In the genomic region with DNA sequence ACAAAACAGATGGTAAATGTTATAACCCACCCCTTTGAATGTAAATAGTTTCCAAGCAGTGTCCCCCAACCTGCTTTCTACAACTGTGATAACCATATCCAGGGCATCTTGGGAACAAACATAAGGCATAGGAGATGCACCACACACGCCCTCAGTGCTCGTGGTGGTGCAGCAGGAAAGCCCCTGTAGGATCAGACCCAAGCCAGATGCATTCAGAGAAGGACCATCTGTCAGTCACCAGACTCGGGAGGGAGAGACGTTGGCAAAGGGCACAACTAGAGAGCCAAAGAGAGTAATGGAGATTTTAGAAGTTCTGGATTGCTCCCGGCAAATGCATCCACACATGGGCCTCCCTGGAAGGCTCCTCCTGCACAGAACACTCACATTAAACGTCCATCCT, we compare ENCODE assay signal across 27 mouse cellular contexts. TPM values are rescaled to one million over a fixed set of nuclear protein-coding genes. Genes with fewer than 3 reads are reported as not detected.
DNase-seq lines count a peak whose midpoint lies in the region; ATAC-seq lines count a peak whose summit lies in the region.
"Had no signal": no experiment of that assay in that cellular context is flagged by ENCODE, and none has a peak within 500 bp of the region (broad histone marks: within the 10 kb centered on the region; RNA-seq: fewer than 3 reads in every experiment).

No protein-coding gene starts in this region.

- ATAC-seq in forebrain, embryonic 16.5 days = peak; percentile 62; the same call in 1 of the 2 replicates
- no peak for ATAC-seq in forebrain, embryonic 12.5 days (ENCODE audit: low FRiP score)
- peak; percentile 53; the same call in 1 of the 2 replicates for ATAC-seq in hindbrain, embryonic 16.5 days
- ATAC-seq in hindbrain, embryonic 12.5 days (ENCODE audit: low FRiP score) = no peak
- 0 out of 2 replicates have a peak, but pooled peaks have one; percentile 50 for ATAC-seq in midbrain, embryonic 16.5 days
- no peak for ATAC-seq in midbrain, embryonic 15.5 days (replicated peaks)
- ATAC-seq: intestine, embryonic 15.5 days had no signal

- no peaks in the 10 kb centered on the region for H3K36me3 ChIP-seq in forebrain, embryonic 16.5 days (ENCODE audit: control insufficient read depth, insufficient read depth)
- H3K36me3 ChIP-seq in forebrain, embryonic 12.5 days (replicated peaks) = no peaks in the 10 kb centered on the region
- no peaks in the 10 kb centered on the region for H3K36me3 ChIP-seq in hindbrain, embryonic 16.5 days (ENCODE audit: control insufficient read depth, insufficient read depth, low read length)
- no peaks in the 10 kb centered on the region for H3K36me3 ChIP-seq in hindbrain, embryonic 12.5 days
- H3K36me3 ChIP-seq in midbrain, embryonic 16.5 days (ENCODE audit: control insufficient read depth, insufficient read depth, low read length) = no peaks in the 10 kb centered on the region
- no peaks in the 10 kb centered on the region for H3K36me3 ChIP-seq in midbrain, embryonic 15.5 days (replicated peaks)
- H3K36me3 ChIP-seq: embryonic facial prominence, embryonic 10.5 days; embryonic facial prominence, embryonic 13.5 days; heart, embryonic 12.5 days; heart, embryonic 15.5 days; hindbrain, embryonic 10.5 days; intestine, embryonic 15.5 days had no signal

- no peaks in the 10 kb centered on the region for H3K9me3 ChIP-seq in forebrain, embryonic 16.5 days (ENCODE audit: control insufficient read depth, low read length)
- no peaks in the 10 kb centered on the region for H3K9me3 ChIP-seq in forebrain, embryonic 12.5 days
- H3K9me3 ChIP-seq in hindbrain, embryonic 16.5 days (ENCODE audit: control insufficient read depth, low read length) = no peaks in the 10 kb centered on the region
- H3K9me3 ChIP-seq in hindbrain, embryonic 12.5 days (replicated peaks) = no peaks in the 10 kb centered on the region
- H3K9me3 ChIP-seq in midbrain, embryonic 16.5 days (replicated peaks; ENCODE audit: control insufficient read depth, low read length, poor library complexity, severe bottlenecking) = no peaks in the 10 kb centered on the region
- H3K9me3 ChIP-seq in midbrain, embryonic 15.5 days = no peaks in the 10 kb centered on the region
- H3K9me3 ChIP-seq: embryonic facial prominence, embryonic 10.5 days; embryonic facial prominence, embryonic 13.5 days; heart, embryonic 12.5 days; heart, embryonic 15.5 days; hindbrain, embryonic 10.5 days; intestine, embryonic 15.5 days had no signal

- H3K4me2 ChIP-seq in forebrain, embryonic 16.5 days (ENCODE audit: low read length) = no peak overlapping the region
- no peak overlapping the region for H3K4me2 ChIP-seq in forebrain, embryonic 12.5 days
- no peak overlapping the region for H3K4me2 ChIP-seq in hindbrain, embryonic 16.5 days (ENCODE audit: low read length)
- no peak overlapping the region for H3K4me2 ChIP-seq in hindbrain, embryonic 12.5 days (replicated peaks)
- H3K4me2 ChIP-seq in midbrain, embryonic 16.5 days (ENCODE audit: low read length) = no peak overlapping the region
- H3K4me2 ChIP-seq in midbrain, embryonic 15.5 days = no peak overlapping the region
- H3K4me2 ChIP-seq: embryonic facial prominence, embryonic 13.5 days; heart, embryonic 12.5 days; heart, embryonic 15.5 days; intestine, embryonic 15.5 days had no signal

- WGBS in forebrain, embryonic 16.5 days = 38% methylated on average over 6 of the region's 6 CpGs
- WGBS in forebrain, embryonic 12.5 days = 66% methylated on average over 6 of the region's 6 CpGs
- WGBS in hindbrain, embryonic 16.5 days = 42% methylated on average over 6 of the region's 6 CpGs
- WGBS in hindbrain, embryonic 12.5 days = 59% methylated on average over 6 of the region's 6 CpGs
- 42% methylated on average over 6 of the region's 6 CpGs for WGBS in midbrain, embryonic 16.5 days
- whole genome bisulfite sequencing in midbrain, embryonic 15.5 days = 40% methylated on average over 6 of the region's 6 CpGs

- peaks cover 2% of the 10 kb centered on the region; the same call in 1 of the 2 replicates for H3K4me1 ChIP-seq in forebrain, embryonic 16.5 days (replicated peaks; ENCODE audit: control insufficient read depth, insufficient read depth, low read length)
- no peaks in the 10 kb centered on the region for H3K4me1 ChIP-seq in forebrain, embryonic 12.5 days
- no peaks in the 10 kb centered on the region for H3K4me1 ChIP-seq in hindbrain, embryonic 16.5 days (ENCODE audit: control insufficient read depth, insufficient read depth, low read depth, low read length)
- peaks cover 4% of the 10 kb centered on the region; the same call in 1 of the 2 replicates for H3K4me1 ChIP-seq in hindbrain, embryonic 12.5 days
- no peaks in the 10 kb centered on the region for H3K4me1 ChIP-seq in midbrain, embryonic 16.5 days (ENCODE audit: control insufficient read depth, insufficient read depth, low read length)
- H3K4me1 ChIP-seq in midbrain, embryonic 15.5 days = no peaks in the 10 kb centered on the region
- H3K4me1 ChIP-seq: embryonic facial prominence, embryonic 10.5 days; hindbrain, embryonic 10.5 days; intestine, embryonic 15.5 days had no signal

- no peaks in the 10 kb centered on the region for H3K27me3 ChIP-seq in forebrain, embryonic 16.5 days (replicated peaks; ENCODE audit: control insufficient read depth, insufficient read depth, low read length)
- no peaks in the 10 kb centered on the region for H3K27me3 ChIP-seq in forebrain, embryonic 12.5 days
- no peaks in the 10 kb centered on the region for H3K27me3 ChIP-seq in hindbrain, embryonic 16.5 days (replicated peaks; ENCODE audit: control insufficient read depth, insufficient read depth, low read length)
- no peaks in the 10 kb centered on the region for H3K27me3 ChIP-seq in hindbrain, embryonic 12.5 days
- no peaks in the 10 kb centered on the region for H3K27me3 ChIP-seq in midbrain, embryonic 16.5 days (ENCODE audit: control insufficient read depth, insufficient read depth, low read depth, low read length)
- no peaks in the 10 kb centered on the region for H3K27me3 ChIP-seq in midbrain, embryonic 15.5 days (replicated peaks)
- H3K27me3 ChIP-seq: embryonic facial prominence, embryonic 13.5 days; heart, embryonic 12.5 days; heart, embryonic 15.5 days; intestine, embryonic 15.5 days had no signal

- no peak overlapping the region for H3K9ac ChIP-seq in forebrain, embryonic 16.5 days (replicated peaks; ENCODE audit: low read depth, low read length)
- no peak overlapping the region for H3K9ac ChIP-seq in forebrain, embryonic 12.5 days
- no peak overlapping the region for H3K9ac ChIP-seq in hindbrain, embryonic 16.5 days (ENCODE audit: low read depth, low read length)
- no peak overlapping the region for H3K9ac ChIP-seq in hindbrain, embryonic 12.5 days
- H3K9ac ChIP-seq in midbrain, embryonic 16.5 days (ENCODE audit: low read depth, low read length) = no peak overlapping the region
- H3K9ac ChIP-seq in midbrain, embryonic 15.5 days = no peak overlapping the region
- H3K9ac ChIP-seq: embryonic facial prominence, embryonic 13.5 days; heart, embryonic 12.5 days; heart, embryonic 15.5 days; intestine, embryonic 15.5 days had no signal

- H3K4me3 ChIP-seq in forebrain, embryonic 16.5 days (replicated peaks; ENCODE audit: low read length) = no peak overlapping the region
- no peak overlapping the region for H3K4me3 ChIP-seq in forebrain, embryonic 12.5 days (replicated peaks)
- H3K4me3 ChIP-seq in hindbrain, embryonic 16.5 days (ENCODE audit: low read length) = no peak overlapping the region
- H3K4me3 ChIP-seq in hindbrain, embryonic 12.5 days = no peak overlapping the region
- H3K4me3 ChIP-seq in midbrain, embryonic 16.5 days (ENCODE audit: low read depth, low read length) = no peak overlapping the region
- no peak overlapping the region for H3K4me3 ChIP-seq in midbrain, embryonic 15.5 days
- H3K4me3 ChIP-seq: embryonic facial prominence, embryonic 10.5 days; embryonic facial prominence, embryonic 13.5 days; erythroblast, embryonic 14.5 days; heart, embryonic 12.5 days; heart, embryonic 15.5 days; hindbrain, embryonic 10.5 days; intestine, embryonic 15.5 days had no signal

- H3K27ac ChIP-seq in forebrain, embryonic 16.5 days (ENCODE audit: low read length) = no peak overlapping the region
- H3K27ac ChIP-seq in forebrain, embryonic 12.5 days = no peak overlapping the region
- H3K27ac ChIP-seq in hindbrain, embryonic 16.5 days (ENCODE audit: low read depth, low read length) = no peak overlapping the region
- H3K27ac ChIP-seq in hindbrain, embryonic 12.5 days = no peak overlapping the region
- H3K27ac ChIP-seq in midbrain, embryonic 16.5 days (ENCODE audit: low read length) = no peak overlapping the region
- H3K27ac ChIP-seq in midbrain, embryonic 15.5 days = no peak overlapping the region
- H3K27ac ChIP-seq: embryonic facial prominence, embryonic 10.5 days; embryonic facial prominence, embryonic 13.5 days; heart, embryonic 15.5 days; hindbrain, embryonic 10.5 days; intestine, embryonic 15.5 days had no signal

- peak; percentile 68 to 77 for DNase-seq in cerebellum, postnatal 10 days
- DNase-seq in cerebellum, postnatal 36 days = no peak
- DNase-seq: adrenal gland, postnatal 10 days; adrenal gland, postnatal 36 days; cerebellum, adult 11 months; cerebellum, adult 2 months; cerebellum, postnatal 25 days; embryo, embryonic 11 days; gastrocnemius, postnatal 25 days; heart, adult 18-20 months; heart, postnatal 10 days; heart, postnatal 36 days; kidney, adult 11 months; kidney, adult 8-10 months had no signal

RNA-seq across cellular contexts. Expression of gene Spg20, which starts 27.1 kb away (rescaled TPM):
- 19.5 and 22.6 TPM in 2 replicates for polyA plus RNA-seq in forebrain, embryonic 16.5 days (2015; fragmentation: Nextera tagmentation; extraction: Ambion mirVana)
- 34.9 and 38.9 TPM in 2 replicates for polyA plus RNA-seq in forebrain, embryonic 12.5 days (2016; fragmentation: Nextera tagmentation; extraction: Ambion mirVana)
- polyA plus RNA-seq in hindbrain, embryonic 16.5 days (2015; fragmentation: Nextera tagmentation; extraction: Ambion mirVana) = 13.1 and 16.2 TPM in 2 replicates
- polyA plus RNA-seq in hindbrain, embryonic 12.5 days (2016; fragmentation: Nextera tagmentation; extraction: Ambion mirVana) = 47.1 and 52.4 TPM in 2 replicates
- 13.3 and 14.6 TPM in 2 replicates for polyA plus RNA-seq in midbrain, embryonic 16.5 days (2015; fragmentation: Nextera tagmentation; extraction: Ambion mirVana)
- polyA plus RNA-seq in midbrain, embryonic 15.5 days (2015; fragmentation: Nextera tagmentation; extraction: Ambion mirVana) = 15.7 and 15.8 TPM in 2 replicates

RNA-seq across cellular contexts. Expression of gene Ccna1, which starts 29.5 kb away (rescaled TPM):
- polyA plus RNA-seq in forebrain, embryonic 16.5 days (2015; fragmentation: Nextera tagmentation; extraction: Ambion mirVana) = 2.1 and 2.3 TPM in 2 replicates
- polyA plus RNA-seq in forebrain, embryonic 12.5 days (2016; fragmentation: Nextera tagmentation; extraction: Ambion mirVana) = 3.2 and 6.0 TPM in 2 replicates
- polyA plus RNA-seq in hindbrain, embryonic 16.5 days (2015; fragmentation: Nextera tagmentation; extraction: Ambion mirVana) = 1.1 and 1.4 TPM in 2 replicates
- 2.0 and 4.0 TPM in 2 replicates for polyA plus RNA-seq in hindbrain, embryonic 12.5 days (2016; fragmentation: Nextera tagmentation; extraction: Ambion mirVana)
- 1.8 and 2.2 TPM in 2 replicates for polyA plus RNA-seq in midbrain, embryonic 16.5 days (2015; fragmentation: Nextera tagmentation; extraction: Ambion mirVana)
- 2.5 TPM in 2 replicates for polyA plus RNA-seq in midbrain, embryonic 15.5 days (2015; fragmentation: Nextera tagmentation; extraction: Ambion mirVana)
- polyA plus RNA-seq: erythroblast, embryonic 14.5 days had no signal

RNA-seq across cellular contexts. Expression of gene Ccdc169, which starts 52.4 kb away (rescaled TPM):
- polyA plus RNA-seq in forebrain, embryonic 16.5 days (2015; fragmentation: Nextera tagmentation; extraction: Ambion mirVana) = 0.19 and 0.30 TPM in 2 replicates
- polyA plus RNA-seq in forebrain, embryonic 12.5 days (2016; fragmentation: Nextera tagmentation; extraction: Ambion mirVana) = 0.09 and 0.10 TPM in 2 replicates
- polyA plus RNA-seq in hindbrain, embryonic 16.5 days (2015; fragmentation: Nextera tagmentation; extraction: Ambion mirVana) = 0.09 TPM in 1 of 2 replicates, not detected in the other
- polyA plus RNA-seq in hindbrain, embryonic 12.5 days (2016; fragmentation: Nextera tagmentation; extraction: Ambion mirVana) = 0.06 and 0.08 TPM in 2 replicates
- polyA plus RNA-seq in midbrain, embryonic 16.5 days (2015; fragmentation: Nextera tagmentation; extraction: Ambion mirVana) = 0.10 TPM in 1 of 2 replicates, not detected in the other
- polyA plus RNA-seq in midbrain, embryonic 15.5 days (2015; fragmentation: Nextera tagmentation; extraction: Ambion mirVana) = 0.05 and 0.08 TPM in 2 replicates
- polyA plus RNA-seq: embryonic facial prominence, embryonic 10.5 days; erythroblast, embryonic 14.5 days; heart, embryonic 15.5 days had no signal

Comparison
In these comparisons a context has a peak if more than half of its experiments do, and no peak if none do; other contexts are left out.
1. DNase-seq: peak in cerebellum, postnatal 10 days (2 of 2); none in cerebellum, postnatal 36 days (0 of 2).
2. ATAC-seq: peak in forebrain, embryonic 16.5 days (single experiment), hindbrain, embryonic 16.5 days (single experiment) and midbrain, embryonic 16.5 days (single experiment); none in forebrain, embryonic 12.5 days (single experiment), hindbrain, embryonic 12.5 days (single experiment) and midbrain, embryonic 15.5 days (single experiment).